Mouse (Mus musculus): ENCODE results near the gene Cacna2d3. TPM values are rescaled to one million over a fixed set of nuclear protein-coding genes. Genes with fewer than 3 reads are reported as not detected.
A peak's percentile ranks its signal among the peaks of the same experiment; 100 is the strongest.

Gene Cacna2d3
- total RNA-seq, 2 experiments from 2014 or later = 116 to 137 TPM

DNA sequence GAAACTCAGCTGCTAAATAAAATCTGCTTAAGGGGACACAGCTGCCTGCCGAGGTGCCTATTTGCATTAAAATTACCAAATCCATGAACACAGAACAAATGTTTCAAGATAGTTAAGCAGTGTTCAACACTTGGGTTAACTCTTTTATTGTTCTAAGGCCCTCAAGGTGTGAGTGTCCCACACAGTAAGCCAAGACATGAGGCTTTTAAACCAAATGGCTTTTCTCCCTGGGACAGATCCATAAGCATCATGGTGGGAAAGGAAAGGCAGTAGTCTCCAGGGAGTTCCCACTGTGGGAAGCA, 516.7 kb downstream of the Cacna2d3 start:
- DNase-seq (ENCODE audit: low spot score in 2 of 2) = no peak
- intact Hi-C loops (cut with DNase I) = no loop called here

DNA sequence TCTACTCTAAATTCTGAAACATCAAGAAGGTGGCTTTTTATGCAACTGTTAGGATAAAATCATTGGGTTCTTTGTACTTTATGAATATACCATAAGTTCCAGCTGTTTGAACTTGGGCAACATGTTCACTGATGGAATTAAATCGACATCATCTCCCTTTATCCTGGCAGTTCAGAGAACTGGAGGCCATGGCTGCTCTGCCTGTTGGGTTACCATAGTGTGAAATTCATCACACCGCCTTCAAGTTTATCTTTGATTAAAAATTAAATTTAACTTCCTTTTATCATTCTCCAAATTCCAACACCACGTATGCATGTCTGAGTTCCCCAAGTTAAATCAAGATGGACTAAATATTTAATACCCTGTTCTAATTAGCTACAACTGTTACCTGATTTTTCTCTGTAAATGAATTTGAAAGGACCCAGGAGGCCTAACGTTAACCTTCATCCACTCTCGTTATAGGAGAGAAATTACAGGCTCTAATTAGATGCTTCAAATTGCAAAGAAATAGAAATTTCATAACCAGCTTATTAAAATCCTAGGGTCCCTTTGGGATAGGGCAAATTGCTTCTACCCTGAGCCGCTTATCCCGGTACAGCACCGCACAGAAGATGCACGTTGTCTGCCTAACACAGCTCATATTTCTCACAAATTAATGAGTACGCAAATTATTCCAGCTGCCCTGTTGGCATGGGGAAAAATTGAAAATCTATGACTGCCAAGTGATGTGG, 517.3 kb downstream of the Cacna2d3 start:
- no peak for DNase-seq (ENCODE audit: low spot score in 2 of 2)

DNA sequence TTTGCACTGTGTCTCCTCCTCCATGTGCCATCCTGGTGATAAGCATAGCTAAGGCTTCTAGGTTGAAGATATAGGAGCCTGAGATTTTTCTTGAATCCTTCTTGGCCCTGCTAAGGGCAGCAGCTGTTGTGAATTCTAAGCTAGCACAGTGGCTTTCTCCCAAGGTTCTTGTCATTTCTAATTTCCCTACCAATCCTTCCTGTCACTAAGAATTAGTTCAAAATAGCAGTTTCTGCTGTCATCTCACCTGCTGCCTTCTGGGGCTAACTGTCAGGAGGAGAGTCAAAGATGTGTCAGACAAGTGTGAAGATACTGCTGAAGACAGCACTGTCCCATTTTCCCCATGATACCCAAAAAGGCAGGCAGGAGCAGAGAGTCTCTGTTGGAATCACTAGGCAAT, 525.5 kb downstream of the Cacna2d3 start:
- intact Hi-C loops (cut with DNase I) = no loop called here
- no peak for DNase-seq (ENCODE audit: low spot score in 2 of 2)

More for the DNA sequence above, 517.3 kb downstream of the Cacna2d3 start:
- intact Hi-C loops (cut with DNase I) = no loop called here

DNA sequence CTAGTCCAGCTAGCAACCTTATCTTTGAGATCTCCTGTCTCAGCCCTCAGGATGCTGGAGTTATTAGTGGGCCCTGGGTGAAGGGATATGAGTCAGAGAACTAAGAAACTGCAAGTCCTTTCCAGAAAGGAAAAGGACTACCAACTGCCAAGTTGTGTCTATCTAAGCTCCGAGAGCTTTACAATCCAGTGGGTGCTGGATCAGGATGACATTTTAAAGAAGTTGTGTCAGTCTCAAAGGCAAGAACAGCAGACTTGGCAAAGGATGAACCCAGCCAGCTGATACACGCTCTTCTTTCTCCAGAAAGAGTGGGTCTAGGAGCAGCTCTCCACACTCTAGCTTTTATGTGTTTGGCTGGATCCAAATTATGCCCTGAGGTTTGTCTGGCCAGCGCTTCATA, 530.2 kb downstream of the Cacna2d3 start:
- intact Hi-C loops (cut with DNase I) = no loop called here
- DNase-seq (ENCODE audit: low spot score in 2 of 2) = peak in 1 of 2 experiments; percentile 51

DNA sequence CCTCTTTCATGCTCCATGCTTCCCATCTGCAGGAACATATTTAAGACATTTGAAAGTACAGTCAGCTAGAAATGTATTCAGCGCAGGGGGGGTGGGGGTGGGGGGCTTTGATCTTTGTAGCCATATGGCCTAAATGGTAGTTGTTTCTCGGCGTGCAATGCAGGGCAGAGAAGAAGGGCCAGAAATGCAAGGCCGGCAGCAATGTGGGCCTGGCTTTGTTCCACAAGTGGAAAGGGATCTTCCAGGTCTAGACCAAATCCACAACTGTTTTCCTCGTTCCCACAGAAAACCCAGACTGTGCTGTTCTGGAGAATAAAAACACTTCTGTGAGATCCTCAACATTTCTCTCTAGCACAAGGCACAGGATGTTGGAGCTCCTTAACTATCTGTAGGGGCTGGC, 537.9 kb downstream of the Cacna2d3 start:
- no peak for DNase-seq (ENCODE audit: low spot score in 2 of 2)
- intact Hi-C loops (cut with DNase I) = no loop called here

DNA sequence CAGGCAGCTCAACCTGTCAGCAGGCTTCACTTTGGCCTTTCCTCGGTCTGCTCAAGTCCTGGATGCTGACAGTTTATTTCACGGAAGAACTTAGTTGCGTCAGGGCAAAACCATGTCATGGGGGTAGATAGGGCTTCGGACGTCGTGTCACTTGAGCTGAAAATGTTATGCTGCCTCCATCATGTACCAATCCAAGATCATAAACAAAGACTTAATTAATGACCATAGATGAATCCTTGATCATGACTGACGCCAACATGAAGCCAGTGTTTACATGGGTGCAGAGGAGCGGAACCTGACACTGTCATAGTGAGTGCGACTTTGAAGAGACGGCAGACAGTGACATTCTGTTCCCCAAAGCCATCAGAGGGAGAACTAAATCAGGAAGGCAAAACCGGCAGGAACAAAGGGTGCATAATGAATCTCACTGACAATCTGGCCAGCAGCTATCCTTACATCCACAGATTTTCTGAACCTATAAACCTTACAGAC, 542.2 kb downstream of the Cacna2d3 start:
- DNase-seq (ENCODE audit: low spot score in 2 of 2) = no peak

DNA sequence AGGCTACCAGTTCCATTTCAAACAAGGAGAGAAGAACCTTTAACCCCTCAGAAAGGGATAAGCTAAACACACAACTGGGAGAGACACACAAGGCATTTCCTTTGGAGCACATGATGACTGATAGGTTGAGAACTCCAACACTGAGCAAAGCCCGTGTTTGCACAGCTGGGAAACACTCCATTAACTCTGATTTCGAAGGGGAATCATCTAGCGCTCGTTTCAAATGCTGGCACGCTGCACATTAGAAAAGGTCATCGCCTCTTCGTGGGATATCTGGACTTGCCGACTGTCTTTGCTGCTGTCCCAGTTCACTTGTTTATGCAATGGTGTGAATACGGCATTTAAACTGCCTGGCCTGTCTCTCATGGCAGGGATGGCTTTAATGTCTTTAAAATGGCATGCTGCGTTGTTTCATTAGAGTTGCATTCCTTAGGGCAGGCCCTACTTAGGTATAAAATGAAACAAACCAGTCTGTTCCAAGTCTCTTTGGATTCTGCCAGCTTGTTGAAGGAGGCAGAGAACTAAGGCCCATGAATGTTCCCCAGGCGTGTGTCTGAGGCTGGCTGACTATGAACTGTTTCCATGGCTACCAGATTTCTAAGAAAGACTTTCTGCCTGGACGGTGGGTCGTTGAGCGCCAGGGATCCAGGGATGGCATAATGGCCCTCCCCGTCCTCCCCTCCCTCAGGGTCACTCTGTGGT, 542.8 kb downstream of the Cacna2d3 start:
- DNase-seq (ENCODE audit: low spot score in 2 of 2) = peak; percentile 32 to 53
- intact Hi-C loops (cut with DNase I) = no loop called here

More for the DNA sequence above, 542.2 kb downstream of the Cacna2d3 start:
- intact Hi-C loops (cut with DNase I) = no loop called here

DNA sequence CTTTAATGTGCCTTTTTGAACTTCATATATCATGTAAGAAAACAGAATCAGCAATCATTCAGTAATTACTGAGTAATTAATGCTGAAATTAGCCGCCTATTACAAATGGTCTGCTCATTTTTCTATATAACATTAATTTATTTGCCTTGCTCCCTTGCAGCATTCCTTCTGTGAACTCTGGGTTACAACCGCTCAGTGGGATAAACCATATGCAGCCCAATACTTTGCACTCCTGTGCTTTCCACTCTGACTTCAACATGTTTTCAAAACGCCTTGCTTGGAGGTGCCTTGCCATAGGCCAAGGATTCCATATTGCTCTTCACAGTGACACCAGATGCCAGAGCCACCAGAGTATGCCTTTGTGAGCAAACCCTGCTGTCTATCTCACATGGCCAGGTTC, 546.9 kb downstream of the Cacna2d3 start:
- intact Hi-C loops (cut with DNase I) = no loop called here
- DNase-seq (ENCODE audit: low spot score in 2 of 2) = no peak

DNA sequence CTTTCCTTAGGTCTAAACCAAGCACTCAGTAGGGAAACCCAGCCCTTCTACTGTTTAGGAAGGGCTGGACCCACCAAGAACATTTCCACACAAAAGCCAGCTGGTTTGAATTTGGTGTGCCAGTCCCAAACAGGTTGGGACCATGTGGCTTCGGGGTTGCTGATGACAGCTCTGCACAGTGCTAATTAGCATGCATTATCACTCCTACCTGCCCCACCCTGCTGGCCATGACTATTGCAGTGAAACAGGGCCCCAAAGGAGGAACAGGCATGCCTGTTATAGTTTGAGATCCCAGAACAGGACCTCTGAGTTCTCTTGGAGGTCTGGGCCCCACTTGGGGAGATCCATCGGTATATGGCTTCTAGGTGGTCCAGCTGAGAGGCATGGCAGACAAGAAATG, 549.5 kb downstream of the Cacna2d3 start:
- no peak for DNase-seq (ENCODE audit: low spot score in 2 of 2)
- intact Hi-C loops (cut with DNase I) = no loop called here

DNA sequence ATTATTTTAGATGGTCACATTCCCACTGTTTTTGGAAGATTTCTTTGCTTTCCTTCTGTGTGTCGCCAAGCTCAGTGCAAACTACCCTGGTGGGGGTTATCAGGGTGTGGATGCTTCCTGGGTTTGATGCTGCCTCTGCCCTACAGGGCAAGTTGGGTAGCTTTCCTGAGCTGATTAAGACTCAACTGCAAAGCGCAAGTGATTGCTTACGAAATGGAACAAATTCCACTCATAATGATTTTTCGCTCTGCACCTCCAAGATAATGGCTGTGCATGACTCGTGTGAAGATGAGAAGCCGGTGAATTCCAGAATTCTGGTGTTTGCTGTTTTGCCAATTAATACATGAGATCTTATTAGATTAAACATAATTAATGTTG, 557.0 kb downstream of the Cacna2d3 start:
- intact Hi-C loops (cut with DNase I) = no loop called here
- no peak for DNase-seq (ENCODE audit: low spot score in 2 of 2)

DNA sequence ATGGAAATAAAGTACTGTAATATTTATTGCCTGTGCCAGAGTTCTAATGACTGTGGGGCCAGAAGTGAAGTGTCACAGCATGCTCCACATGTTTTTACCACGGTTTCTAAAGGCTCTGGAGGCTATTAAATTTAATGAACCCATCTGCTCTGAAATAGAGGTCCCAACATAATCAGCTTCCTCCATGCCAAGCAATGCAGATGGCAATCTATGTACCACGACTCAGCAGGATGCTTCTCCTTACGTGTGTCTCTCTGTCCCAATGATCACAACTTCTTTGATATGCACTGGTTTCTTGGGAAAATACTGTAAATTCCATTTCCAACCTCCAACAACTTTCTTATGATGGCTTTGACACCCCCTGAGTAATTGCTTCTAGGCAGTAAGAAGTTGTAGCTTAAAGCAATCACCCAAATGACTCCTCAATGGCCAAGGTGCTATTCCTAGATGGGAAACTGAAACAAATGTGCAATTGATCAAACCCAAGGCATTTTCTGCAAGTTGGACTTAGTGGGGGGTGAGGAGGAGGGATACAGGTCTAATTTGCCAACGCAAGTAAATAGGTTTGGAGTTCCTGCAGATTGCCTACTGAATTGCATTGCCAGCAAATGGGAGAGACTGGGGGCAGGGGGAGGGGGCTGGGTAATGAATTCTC, 557.5 kb downstream of the Cacna2d3 start:
- DNase-seq (ENCODE audit: low spot score in 2 of 2) = no peak
- intact Hi-C loops (cut with DNase I) = no loop called here

DNA sequence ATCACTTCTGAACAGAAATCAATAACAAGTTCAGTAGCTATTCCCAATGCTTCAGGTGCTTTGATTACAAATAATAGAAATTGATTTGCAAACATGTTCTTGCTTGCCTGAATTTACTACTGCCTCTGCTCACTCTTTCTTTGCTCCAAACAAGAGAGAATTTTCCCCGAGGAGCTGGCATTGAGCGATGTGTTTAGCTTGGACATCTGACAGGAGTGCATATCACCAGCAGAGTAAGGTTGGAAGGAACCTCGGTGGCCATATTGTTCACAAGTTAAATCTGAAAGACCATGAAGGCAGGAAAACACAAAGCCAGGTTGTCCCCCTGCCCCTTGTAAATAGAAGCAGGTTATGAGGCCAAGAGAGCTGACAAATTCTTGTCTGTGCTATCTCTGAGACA, 561.9 kb downstream of the Cacna2d3 start:
- DNase-seq (ENCODE audit: low spot score in 2 of 2) = no peak
- intact Hi-C loops (cut with DNase I) = no loop called here

DNA sequence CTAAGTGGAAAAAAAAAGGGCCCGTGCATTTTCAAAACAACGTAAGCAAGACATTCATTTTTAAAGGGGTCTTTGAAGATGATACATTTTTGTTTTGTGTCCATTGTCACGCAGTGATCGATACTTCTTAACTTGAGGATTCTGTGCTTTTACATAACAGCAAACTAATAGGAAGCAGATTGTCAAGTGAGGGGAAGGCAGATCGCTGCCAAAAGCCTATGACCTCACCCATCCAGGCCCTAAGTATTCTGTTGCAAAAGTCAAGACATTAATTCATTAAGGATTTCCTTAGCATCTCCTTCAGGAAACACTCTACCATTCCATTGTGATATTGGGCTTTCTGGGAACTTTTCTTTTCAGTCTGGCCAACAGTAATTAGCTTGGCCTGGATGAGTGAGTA, 564.6 kb downstream of the Cacna2d3 start:
- intact Hi-C loops (cut with DNase I) = no loop called here
- DNase-seq (ENCODE audit: low spot score in 2 of 2) = no peak

DNA sequence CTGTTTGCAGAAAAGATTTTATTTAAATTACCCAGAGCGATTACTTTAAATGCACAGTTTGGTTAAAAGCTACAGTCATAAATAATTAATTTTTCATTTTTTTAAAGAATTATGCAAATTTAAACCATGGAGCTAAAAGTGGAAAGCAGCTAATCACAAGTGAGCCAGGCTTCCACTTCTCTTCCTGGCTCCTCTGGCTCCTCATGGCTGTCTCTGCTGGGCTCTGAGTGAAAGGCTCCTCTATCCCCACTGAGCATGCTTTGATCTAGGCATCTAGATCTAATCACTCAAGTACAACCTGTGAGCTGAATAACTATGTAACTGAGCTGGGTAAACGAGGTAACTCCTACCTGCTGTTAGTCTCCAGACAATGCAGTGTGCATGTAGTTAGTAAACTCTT, 577.5 kb downstream of the Cacna2d3 start:
- no peak for DNase-seq (ENCODE audit: low spot score in 2 of 2)
- intact Hi-C loops (cut with DNase I) = no loop called here

DNA sequence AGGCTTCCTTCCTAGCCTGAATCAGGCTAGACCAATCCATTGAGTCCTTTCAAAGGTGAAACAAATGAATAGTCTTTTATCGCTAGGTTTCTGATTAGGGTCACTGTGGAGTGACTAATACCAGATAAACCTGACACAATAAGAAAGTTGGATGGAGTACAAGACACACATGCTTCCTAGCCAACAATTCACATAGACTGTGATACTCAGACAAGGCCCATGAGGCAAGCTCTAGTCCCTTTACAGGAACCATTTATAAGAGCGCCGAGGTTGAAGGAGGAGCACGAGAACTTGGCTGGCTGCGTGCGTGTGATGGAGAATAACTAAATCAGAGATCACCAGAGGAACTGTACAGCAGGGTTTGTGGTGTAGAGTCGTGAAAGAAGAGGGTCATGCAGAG, 584.0 kb downstream of the Cacna2d3 start:
- intact Hi-C loops (cut with DNase I) = no loop called here
- DNase-seq (ENCODE audit: low spot score in 2 of 2) = no peak

DNA sequence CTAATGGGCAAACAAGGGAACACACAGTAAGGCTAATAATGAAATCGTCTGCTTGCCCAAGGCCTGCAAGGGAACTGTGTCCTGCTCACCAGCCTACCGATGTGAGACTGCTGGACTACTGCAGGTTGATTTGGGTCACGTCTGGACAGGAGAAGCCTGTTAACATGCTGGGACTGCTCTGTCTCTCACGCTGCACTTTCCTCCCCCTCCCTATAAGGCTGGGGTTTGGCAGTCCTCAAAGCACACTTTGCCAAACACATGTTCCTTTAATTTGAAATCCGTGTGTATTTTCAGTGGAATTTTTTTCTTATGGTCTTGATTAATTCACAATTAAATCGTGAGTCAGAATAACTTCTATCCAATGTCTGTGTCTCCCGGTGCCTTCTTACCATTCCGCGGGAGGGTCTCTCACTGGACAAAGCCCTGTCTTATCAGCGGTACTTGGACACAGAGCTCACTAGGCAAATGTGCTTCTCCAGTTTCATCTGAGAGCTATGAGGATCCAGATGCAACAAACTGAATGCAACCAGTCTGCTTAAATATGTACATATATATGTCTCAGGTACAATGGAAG, 584.6 kb downstream of the Cacna2d3 start:
- DNase-seq (ENCODE audit: low spot score in 2 of 2) = peak in 1 of 2 experiments; percentile 21
- intact Hi-C loops (cut with DNase I) = no loop called here

DNA sequence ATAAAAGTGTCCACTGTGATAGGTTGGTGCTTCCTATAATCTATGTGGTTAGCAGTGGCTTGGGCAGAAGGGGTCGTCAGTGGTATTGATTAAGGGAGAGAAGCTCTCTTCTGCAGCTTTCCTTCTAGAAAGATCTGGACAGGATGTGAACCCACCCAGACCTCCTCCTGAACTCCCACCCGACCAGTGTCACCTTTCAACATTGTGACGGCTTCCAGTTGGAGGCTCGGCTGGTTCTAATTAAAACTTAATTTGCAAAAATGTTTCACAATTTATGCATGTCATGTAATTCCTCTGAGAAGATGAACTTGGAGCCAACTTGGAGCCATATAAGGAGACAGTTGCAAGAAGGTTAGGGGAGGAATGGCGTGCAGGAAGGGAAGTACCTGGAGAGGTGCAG, 586.8 kb downstream of the Cacna2d3 start:
- intact Hi-C loops (cut with DNase I) = no loop called here
- no peak for DNase-seq (ENCODE audit: low spot score in 2 of 2)

DNA sequence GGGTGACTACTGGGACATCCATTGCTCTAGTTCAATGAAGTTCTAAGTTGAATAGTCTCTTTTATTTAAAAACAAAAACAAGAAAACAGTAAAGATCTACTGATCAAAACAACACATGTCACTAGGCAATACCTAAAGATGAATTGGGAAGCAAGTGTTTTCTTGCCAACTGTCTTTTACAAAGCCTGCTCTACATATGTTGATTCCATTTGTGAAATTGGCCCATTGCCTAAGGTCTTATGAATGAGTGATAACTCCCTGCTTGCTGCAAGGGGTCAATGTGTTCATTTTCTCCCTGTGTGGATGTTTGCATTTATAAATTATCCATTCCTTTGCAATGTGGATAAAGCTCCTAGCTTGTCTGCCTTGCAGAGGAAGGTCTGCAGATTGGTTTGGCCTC, 591.2 kb downstream of the Cacna2d3 start:
- intact Hi-C loops (cut with DNase I) = no loop called here
- no peak for DNase-seq (ENCODE audit: low spot score in 2 of 2)

DNA sequence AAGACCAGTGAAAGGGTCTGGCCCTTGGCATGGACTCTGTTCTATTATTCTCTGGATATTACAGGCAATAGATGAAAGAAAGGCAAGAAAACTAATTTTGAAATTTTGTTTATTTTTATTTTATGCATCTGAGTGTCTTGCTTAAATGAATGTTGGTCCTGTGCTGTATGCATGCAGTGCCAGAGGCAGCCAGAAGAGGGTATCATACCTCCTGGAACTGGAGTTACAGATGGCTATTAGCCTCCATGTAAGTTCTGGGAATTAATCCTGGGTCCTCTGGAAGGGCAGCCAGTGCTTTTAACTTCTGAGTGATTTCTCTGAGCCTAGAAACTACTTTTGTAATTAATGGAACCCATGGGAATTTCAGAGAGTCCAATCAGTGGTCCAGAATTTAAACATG, 597.8 kb downstream of the Cacna2d3 start:
- no peak for DNase-seq (ENCODE audit: low spot score in 2 of 2)
- intact Hi-C loops (cut with DNase I) = no loop called here

DNA sequence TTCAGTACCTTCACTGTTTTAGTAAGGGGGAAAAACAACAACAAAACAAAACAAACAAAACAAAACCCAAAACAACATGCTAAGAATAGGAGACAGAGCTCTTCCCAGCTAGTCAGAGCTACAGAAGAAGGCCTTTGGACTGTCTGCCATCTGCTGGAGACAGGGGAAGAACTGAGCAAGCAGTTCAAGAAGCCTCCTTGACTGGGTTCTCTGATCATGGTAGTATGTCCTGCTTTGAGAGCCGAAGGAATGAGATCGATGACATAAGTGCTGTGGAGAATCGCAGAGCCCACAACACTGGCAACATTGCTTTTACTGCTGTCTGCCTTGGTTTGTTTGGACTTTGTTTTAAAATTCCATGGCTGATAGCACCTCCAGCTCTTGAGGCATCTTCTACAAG, 598.9 kb downstream of the Cacna2d3 start:
- DNase-seq (ENCODE audit: low spot score in 2 of 2) = no peak
- intact Hi-C loops (cut with DNase I) = no loop called here

All from left cerebral cortex, postnatal 25 days (tissue).